Mouse (Mus musculus) lung, adult 2 months (tissue): ENCODE results near the gene Hdac6.

Experiments
- CTCF ChIP-seq: fragments of 200-500 bp; IDR thresholded peaks from 2 replicates; pipeline ENCODE4 v1.5.1; 2011; ENCODE audit warnings: mild to moderate bottlenecking, low read length, control low read depth; ENCODE audit not compliant: insufficient read depth
- POLR2A ChIP-seq: fragments of 200-500 bp; IDR thresholded peaks from 2 replicates; pipeline ENCODE4 v1.6.1; 2011; ENCODE audit warnings: low read depth, mild to moderate bottlenecking, control low read depth, low read length, borderline replicate concordance; ENCODE audit errors: extremely low read depth

- TF ChIP-seq CTCF (no peak), POLR2A (no peak)
Observed at GRCm38 (mm10) chrX:7898211-7898610, 49.5 kb downstream of the Hdac6 start.
